ENCODE assay signal across 8 mouse cellular contexts in genomic region chr4:31404840-31405714, GRCm38 (mm10).
DNase-seq lines count a peak whose midpoint lies in the region; ATAC-seq and TF ChIP-seq lines count a peak whose summit lies in the region.

No protein-coding gene starts in this region.

- no peak for TF ChIP-seq CTCF in kidney, postnatal 0 days (IDR thresholded peaks at IDR 0.05; ENCODE audit: low read depth)
- TF ChIP-seq CTCF in kidney, adult 2 months (conservative IDR thresholded peaks at IDR 0.05; ENCODE audit: insufficient read depth, insufficient read length, low read depth, low read length): no peak

- no peak for ATAC-seq in kidney, postnatal 0 days (replicated peaks; ENCODE audit: low FRiP score, low read depth)
- ATAC-seq in embryonic facial prominence, embryonic 12.5 days (ENCODE audit: insufficient number of reproducible peaks, insufficient read depth, low FRiP score, low TSS enrichment): no peak
- ATAC-seq in heart, embryonic 13.5 days (ENCODE audit: extremely low read depth, insufficient number of reproducible peaks, low FRiP score, low TSS enrichment): peak; percentile 61

- no peak overlapping the region for H3K27ac ChIP-seq in kidney, postnatal 0 days
- H3K27ac ChIP-seq in embryonic facial prominence, embryonic 12.5 days: peak overlapping the region; percentile 78
- peak overlapping the region; percentile 87 for H3K27ac ChIP-seq in heart, embryonic 13.5 days (replicated peaks)
- H3K27ac ChIP-seq in kidney, adult 2 months (ENCODE audit: insufficient read depth, low read depth, low read length): no peak overlapping the region

- no peak for TF ChIP-seq POLR2A in kidney, adult 2 months (IDR thresholded peaks at IDR 0.05; ENCODE audit: low read depth, low read length)

- H3K4me2 ChIP-seq in kidney, postnatal 0 days (ENCODE audit: low read length): no peak overlapping the region
- peak overlapping the region; percentile 35 for H3K4me2 ChIP-seq in embryonic facial prominence, embryonic 12.5 days (replicated peaks)
- peak overlapping the region; percentile 63 for H3K4me2 ChIP-seq in heart, embryonic 13.5 days

- H3K9me3 ChIP-seq in kidney, postnatal 0 days (replicated peaks; ENCODE audit: low read length): no peaks in the 10 kb centered on the region
- no peaks in the 10 kb centered on the region for H3K9me3 ChIP-seq in embryonic facial prominence, embryonic 12.5 days
- no peaks in the 10 kb centered on the region for H3K9me3 ChIP-seq in heart, embryonic 13.5 days

- H3K4me1 ChIP-seq in kidney, postnatal 0 days (replicated peaks; ENCODE audit: insufficient read depth, low read length): no peaks in the 10 kb centered on the region; the same call in 1 of the 2 replicates
- peaks cover 10% of the 10 kb centered on the region; the same call in 1 of the 2 replicates for H3K4me1 ChIP-seq in embryonic facial prominence, embryonic 12.5 days
- peaks cover 29% of the 10 kb centered on the region for H3K4me1 ChIP-seq in heart, embryonic 13.5 days
- no peaks in the 10 kb centered on the region for H3K4me1 ChIP-seq in kidney, adult 2 months (ENCODE audit: control insufficient read depth, insufficient read depth, low read length)

- no peaks in the 10 kb centered on the region for H3K36me3 ChIP-seq in kidney, postnatal 0 days (ENCODE audit: insufficient read depth, low read length)
- H3K36me3 ChIP-seq in embryonic facial prominence, embryonic 12.5 days: no peaks in the 10 kb centered on the region
- H3K36me3 ChIP-seq in heart, embryonic 13.5 days: no peaks in the 10 kb centered on the region
- H3K36me3 ChIP-seq in kidney, adult 2 months (ENCODE audit: control insufficient read depth, insufficient read depth, low read length): no peaks in the 10 kb centered on the region

- no peak overlapping the region for H3K9ac ChIP-seq in kidney, postnatal 0 days (ENCODE audit: low read depth, low read length)
- H3K9ac ChIP-seq in embryonic facial prominence, embryonic 12.5 days: no peak overlapping the region
- H3K9ac ChIP-seq in heart, embryonic 13.5 days: peak overlapping the region; percentile 15; the same call in 1 of the 2 replicates

- DNase-seq in kidney, postnatal 0 days (ENCODE audit: low spot score): peak; percentile 39
- no peak for DNase-seq in kidney, adult 9 months
- peak; percentile 17 for DNase-seq in lung, postnatal 14 days
- DNase-seq in frontal cortex, postnatal 25 days (ENCODE audit: low spot score in 2 of 2): no peak
- no peak for DNase-seq in kidney, adult 2 months
- DNase-seq in cerebellum, adult 11 months: no peak

- no peaks in the 10 kb centered on the region for H3K27me3 ChIP-seq in kidney, postnatal 0 days (ENCODE audit: insufficient read depth, low read length)
- no peaks in the 10 kb centered on the region for H3K27me3 ChIP-seq in embryonic facial prominence, embryonic 12.5 days
- no peaks in the 10 kb centered on the region for H3K27me3 ChIP-seq in heart, embryonic 13.5 days (replicated peaks)
- no peaks in the 10 kb centered on the region; the same call in 1 of the 2 replicates for H3K27me3 ChIP-seq in kidney, adult 2 months (replicated peaks; ENCODE audit: control insufficient read depth, insufficient read depth, low read length)

- H3K4me3 ChIP-seq in kidney, postnatal 0 days (replicated peaks; ENCODE audit: low read depth, low read length): no peak overlapping the region
- no peak overlapping the region for H3K4me3 ChIP-seq in embryonic facial prominence, embryonic 12.5 days
- peak overlapping the region; percentile 22 for H3K4me3 ChIP-seq in heart, embryonic 13.5 days
- no peak overlapping the region for H3K4me3 ChIP-seq in kidney, adult 2 months (ENCODE audit: insufficient read depth, low read depth, low read length)

- 53% methylated on average over 16 of the region's 16 CpGs for WGBS in kidney, postnatal 0 days
- whole genome bisulfite sequencing in embryonic facial prominence, embryonic 12.5 days: 38% methylated on average over 16 of the region's 16 CpGs
- 20% methylated on average over 16 of the region's 16 CpGs for WGBS in heart, embryonic 13.5 days
- WGBS in kidney, adult 2 months: 48% methylated on average over 16 of the region's 16 CpGs

Comparison
In these comparisons a context has a peak if more than half of its experiments do, and no peak if none do; other contexts are left out.
1. DNase-seq: peak in kidney, postnatal 0 days (single experiment) and lung, postnatal 14 days (single experiment); none in kidney, adult 9 months (single experiment), frontal cortex, postnatal 25 days (0 of 2), kidney, adult 2 months (single experiment) and cerebellum, adult 11 months (single experiment).
2. H3K27ac ChIP-seq: peak in embryonic facial prominence, embryonic 12.5 days (single experiment) and heart, embryonic 13.5 days (single experiment); none in kidney, postnatal 0 days (single experiment) and kidney, adult 2 months (single experiment).